Mouse (Mus musculus): Measurements from ENCODE around the gene Dera. TPM values are rescaled to one million over a fixed set of nuclear protein-coding genes. Genes with fewer than 3 reads are reported as not detected.

The Dera gene
- polyA plus RNA-seq, 1 experiment from 2014 or later: 11.1 TPM

- ATAC-seq (replicated peaks): peak; percentile 41; the same call in 1 of the 2 replicates
- H3K27me3 ChIP-seq (replicated peaks): no peaks in the 10 kb centered on the region
- no peak overlapping the region for H3K9ac ChIP-seq
- H3K36me3 ChIP-seq (replicated peaks): no peaks in the 10 kb centered on the region
- peaks cover 2% of the 10 kb centered on the region; the same call in 1 of the 2 replicates for H3K4me1 ChIP-seq
- no peak overlapping the region for H3K27ac ChIP-seq
- H3K4me2 ChIP-seq: no peak overlapping the region
- H3K9me3 ChIP-seq: no peaks in the 10 kb centered on the region
- 37% methylated on average over 3 of the region's 3 CpGs for WGBS
- H3K4me3 ChIP-seq: no peak overlapping the region
Measured at GRCm38 (mm10) chr6:137764572-137765210, 10.3 kb downstream of the Dera start.

GRCm38 (mm10) chr6:137766177-137766576 is 11.8 kb downstream of the Dera start:
- no peak for ATAC-seq (replicated peaks)
- Histone ChIP-seq H3K27me3 (replicated peaks) (no peaks in the 10 kb centered on the region), H3K9ac (no peak overlapping the region), H3K36me3 (replicated peaks) (no peaks in the 10 kb centered on the region), H3K9me3 (no peaks in the 10 kb centered on the region), H3K4me3 (no peak overlapping the region), H3K4me1 (no peaks in the 10 kb centered on the region), H3K27ac (no peak overlapping the region), H3K4me2 (no peak overlapping the region)

- no peak for ATAC-seq (replicated peaks)
Measured at GRCm38 (mm10) chr6:137771621-137772250, 17.4 kb downstream of the Dera start.

GRCm38 (mm10) chr6:137772918-137773636 is 18.7 kb downstream of the Dera start:
- Histone ChIP-seq H3K9ac (no peak overlapping the region), H3K27me3 (replicated peaks) (no peaks in the 10 kb centered on the region), H3K9me3 (no peaks in the 10 kb centered on the region), H3K4me2 (no peak overlapping the region), H3K27ac (no peak overlapping the region), H3K4me3 (no peak overlapping the region), H3K4me1 (no peaks in the 10 kb centered on the region), H3K36me3 (replicated peaks) (no peaks in the 10 kb centered on the region)
- no peak for ATAC-seq (replicated peaks)
- WGBS: 95% methylated on average over 8 of the region's 8 CpGs

More at GRCm38 (mm10) chr6:137771621-137772250, 17.4 kb downstream of the Dera start:
- H3K9me3 ChIP-seq: no peaks in the 10 kb centered on the region
- no peak overlapping the region for H3K27ac ChIP-seq
- 82% methylated on average over 3 of the region's 3 CpGs for WGBS
- H3K36me3 ChIP-seq (replicated peaks): no peaks in the 10 kb centered on the region
- no peak overlapping the region for H3K4me2 ChIP-seq
- no peak overlapping the region for H3K9ac ChIP-seq
- no peak overlapping the region for H3K4me3 ChIP-seq
- H3K27me3 ChIP-seq (replicated peaks): no peaks in the 10 kb centered on the region
- H3K4me1 ChIP-seq: no peaks in the 10 kb centered on the region

GRCm38 (mm10) chr6:137773637-137774028 is 19.3 kb downstream of the Dera start:
- WGBS: 92% methylated on average over 6 of the region's 6 CpGs
- no peak for ATAC-seq (replicated peaks)
- no peak overlapping the region for H3K4me3 ChIP-seq
- no peak overlapping the region for H3K9ac ChIP-seq
- H3K27ac ChIP-seq: no peak overlapping the region
- H3K27me3 ChIP-seq (replicated peaks): no peaks in the 10 kb centered on the region
- H3K4me1 ChIP-seq: no peaks in the 10 kb centered on the region
- H3K4me2 ChIP-seq: no peak overlapping the region
- H3K9me3 ChIP-seq: no peaks in the 10 kb centered on the region
- H3K36me3 ChIP-seq (replicated peaks): no peaks in the 10 kb centered on the region

- Histone ChIP-seq H3K4me2 (no peak overlapping the region), H3K36me3 (replicated peaks) (no peaks in the 10 kb centered on the region), H3K27me3 (replicated peaks) (no peaks in the 10 kb centered on the region), H3K4me3 (no peak overlapping the region), H3K9ac (no peak overlapping the region), H3K4me1 (no peaks in the 10 kb centered on the region), H3K9me3 (no peaks in the 10 kb centered on the region), H3K27ac (no peak overlapping the region)
- no peak for ATAC-seq (replicated peaks)
- WGBS: 90% methylated on average over 13 of the region's 13 CpGs
Measured at GRCm38 (mm10) chr6:137774166-137774565, 19.8 kb downstream of the Dera start.

GRCm38 (mm10) chr6:137775159-137775558 is 20.8 kb downstream of the Dera start:
- WGBS: 93% methylated on average over 8 of the region's 8 CpGs

GRCm38 (mm10) chr6:137776981-137777380 is 22.6 kb downstream of the Dera start:
- Histone ChIP-seq H3K27ac (no peak overlapping the region), H3K4me1 (no peaks in the 10 kb centered on the region), H3K9ac (no peak overlapping the region), H3K4me3 (no peak overlapping the region), H3K9me3 (no peaks in the 10 kb centered on the region), H3K4me2 (no peak overlapping the region), H3K36me3 (replicated peaks) (no peaks in the 10 kb centered on the region), H3K27me3 (replicated peaks) (no peaks in the 10 kb centered on the region)
- no peak for ATAC-seq (replicated peaks)
- 91% methylated on average over 8 of the region's 8 CpGs for WGBS

More at GRCm38 (mm10) chr6:137775159-137775558, 20.8 kb downstream of the Dera start:
- no peak for ATAC-seq (replicated peaks)
- Histone ChIP-seq H3K27me3 (replicated peaks) (no peaks in the 10 kb centered on the region), H3K36me3 (replicated peaks) (no peaks in the 10 kb centered on the region), H3K4me2 (no peak overlapping the region), H3K27ac (no peak overlapping the region), H3K9ac (no peak overlapping the region), H3K4me3 (no peak overlapping the region), H3K9me3 (no peaks in the 10 kb centered on the region), H3K4me1 (no peaks in the 10 kb centered on the region)

GRCm38 (mm10) chr6:137783899-137784637 is 29.7 kb downstream of the Dera start:
- no peaks in the 10 kb centered on the region for H3K9me3 ChIP-seq
- H3K27me3 ChIP-seq (replicated peaks): no peaks in the 10 kb centered on the region
- no peak overlapping the region for H3K4me3 ChIP-seq
- no peak overlapping the region for H3K27ac ChIP-seq
- H3K36me3 ChIP-seq (replicated peaks): no peaks in the 10 kb centered on the region
- H3K4me1 ChIP-seq: no peaks in the 10 kb centered on the region
- WGBS: 92% methylated on average over 7 of the region's 7 CpGs
- H3K4me2 ChIP-seq: no peak overlapping the region
- no peak for ATAC-seq (replicated peaks)
- no peak overlapping the region for H3K9ac ChIP-seq

- Histone ChIP-seq H3K4me3 (no peak overlapping the region), H3K4me1 (no peaks in the 10 kb centered on the region), H3K4me2 (no peak overlapping the region), H3K9ac (no peak overlapping the region), H3K9me3 (no peaks in the 10 kb centered on the region), H3K36me3 (replicated peaks) (no peaks in the 10 kb centered on the region), H3K27ac (no peak overlapping the region), H3K27me3 (replicated peaks) (no peaks in the 10 kb centered on the region)
- WGBS: 75% methylated on average over 9 of the region's 9 CpGs
- no peak for ATAC-seq (replicated peaks)
Measured at GRCm38 (mm10) chr6:137788976-137789590, 34.7 kb downstream of the Dera start.

GRCm38 (mm10) chr6:137789658-137790057 is 35.3 kb downstream of the Dera start:
- no peak overlapping the region for H3K9ac ChIP-seq
- no peaks in the 10 kb centered on the region for H3K27me3 ChIP-seq (replicated peaks)
- WGBS: 78% methylated on average over 2 of the region's 2 CpGs
- H3K4me2 ChIP-seq: no peak overlapping the region
- ATAC-seq (replicated peaks): peak; percentile 51; the same call in 1 of the 2 replicates
- H3K4me1 ChIP-seq: no peaks in the 10 kb centered on the region
- no peak overlapping the region for H3K27ac ChIP-seq
- no peaks in the 10 kb centered on the region for H3K9me3 ChIP-seq
- H3K36me3 ChIP-seq (replicated peaks): no peaks in the 10 kb centered on the region
- H3K4me3 ChIP-seq: no peak overlapping the region

- 77% methylated on average over 2 of the region's 2 CpGs for WGBS
- H3K9ac ChIP-seq: no peak overlapping the region
- no peaks in the 10 kb centered on the region for H3K9me3 ChIP-seq
- no peaks in the 10 kb centered on the region for H3K4me1 ChIP-seq
- no peaks in the 10 kb centered on the region for H3K27me3 ChIP-seq (replicated peaks)
- ATAC-seq (replicated peaks): no peak
- H3K4me2 ChIP-seq: no peak overlapping the region
- no peaks in the 10 kb centered on the region for H3K36me3 ChIP-seq (replicated peaks)
- no peak overlapping the region for H3K4me3 ChIP-seq
- H3K27ac ChIP-seq: no peak overlapping the region
Measured at GRCm38 (mm10) chr6:137795494-137795893, 41.1 kb downstream of the Dera start.
